Comparison of ENCODE assay signal across 8 mouse cellular contexts in the genomic region with DNA sequence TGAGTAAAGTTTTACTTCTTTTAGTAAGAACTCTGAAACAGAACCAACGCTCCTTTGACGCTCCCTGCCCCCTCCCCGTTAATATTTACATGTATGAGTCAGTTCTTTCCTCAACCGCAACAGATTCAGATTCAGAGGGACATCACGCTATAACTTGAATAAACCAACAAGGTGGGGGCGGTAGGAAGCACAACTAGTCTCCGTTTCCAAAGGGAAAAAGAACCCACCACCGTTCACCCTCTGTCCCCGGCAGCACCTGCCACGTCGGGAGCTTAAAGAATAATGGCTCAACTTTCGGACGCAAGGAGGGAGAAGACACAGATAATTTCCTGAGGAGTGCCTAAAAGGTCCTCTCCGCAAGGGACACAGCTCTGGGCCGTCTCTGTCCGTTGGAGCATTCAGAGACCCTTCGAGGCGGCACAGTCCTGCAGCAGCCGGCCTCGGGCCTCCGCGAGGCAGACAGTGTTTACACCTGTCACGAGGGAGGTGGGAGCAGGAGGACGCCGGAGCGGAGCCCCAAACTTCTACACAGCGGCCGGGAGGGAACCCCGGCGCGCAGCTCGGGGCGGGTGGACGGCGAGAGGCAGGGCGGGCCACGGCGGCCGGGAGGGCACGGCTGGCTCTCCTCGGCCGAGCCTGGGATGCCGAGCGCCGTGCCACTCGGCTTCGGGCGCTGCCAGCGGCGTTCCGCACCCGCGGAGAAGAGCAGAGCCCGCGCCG. TPM values are rescaled to one million over a fixed set of nuclear protein-coding genes. Genes with fewer than 3 reads are reported as not detected.
A peak's percentile ranks its signal among the peaks of the same experiment; 100 is the strongest.
DNase-seq lines count a peak whose midpoint lies in the region; ATAC-seq and TF ChIP-seq lines count a peak whose summit lies in the region.

No protein-coding gene starts in this region.

- peak overlapping the region; percentile 98 for H3K9ac ChIP-seq in liver, embryonic 13.5 days

- H3K27me3 ChIP-seq in liver, embryonic 13.5 days, result no peaks in the 10 kb centered on the region
- H3K27me3 ChIP-seq in myocyte (ENCODE audit: control insufficient read depth, insufficient read depth, insufficient read length), result peaks cover 5% of the 10 kb centered on the region

- H3ac ChIP-seq in myocyte (ENCODE audit: control insufficient read depth, insufficient read length), result peak overlapping the region; percentile 96

- peak overlapping the region; percentile 99 for H3K4me3 ChIP-seq in liver, embryonic 13.5 days (replicated peaks)
- peak overlapping the region; percentile 34 for H3K4me3 ChIP-seq in myocyte

- peak overlapping the region; percentile 96 for H3K27ac ChIP-seq in liver, embryonic 13.5 days

- H3K4me2 ChIP-seq in liver, embryonic 13.5 days, result peak overlapping the region; percentile 91
- peak overlapping the region; percentile 61 for H3K4me2 ChIP-seq in myocyte (ENCODE audit: low read depth)

- peak; percentile 42 for DNase-seq in right cerebral cortex, adult 18-20 months
- DNase-seq in right cerebral cortex, postnatal 25 days, result no peak
- DNase-seq in embryo, embryonic 10.5 days (ENCODE audit: low spot score), result peak; percentile 51
- DNase-seq in kidney, adult 8-10 months, result peak; percentile 33 to 51
- DNase-seq in liver, embryonic 13.5 days, result peak; percentile 47
- peak; percentile 67 for DNase-seq in testis, postnatal 10 days (ENCODE audit: low spot score)

- TF ChIP-seq POLR2A in myocyte (IDR thresholded peaks at IDR 0.05; ENCODE audit: insufficient read length, low read depth), result peak; percentile 3

- no peaks in the 10 kb centered on the region; the same call in 1 of the 2 replicates for H3K36me3 ChIP-seq in liver, embryonic 13.5 days
- H3K36me3 ChIP-seq in myocyte (ENCODE audit: control insufficient read depth, insufficient read depth), result no peaks in the 10 kb centered on the region

- ATAC-seq in granulocyte monocyte progenitor cell, adult 5-6 weeks (replicated peaks; ENCODE audit: poor library complexity, severe bottlenecking), result peak; percentile 25
- peak; percentile 62 for ATAC-seq in liver, embryonic 13.5 days (ENCODE audit: low read depth)

- peaks cover 14% of the 10 kb centered on the region for H3K4me1 ChIP-seq in liver, embryonic 13.5 days (replicated peaks)

- H3K9me3 ChIP-seq in liver, embryonic 13.5 days (replicated peaks), result no peaks in the 10 kb centered on the region

- 1% methylated on average over 53 of the region's 56 CpGs for WGBS in liver, embryonic 13.5 days (ENCODE audit: insufficient replicate concordance)

- H3K79me2 ChIP-seq in myocyte (ENCODE audit: control insufficient read depth, insufficient read depth), result peaks cover 50% of the 10 kb centered on the region

TF ChIP-seq in myocyte, 11 proteins besides CTCF, POLR2A, EP300 and RAD21:
- TF ChIP-seq MYOD1 (IDR thresholded peaks at IDR 0.05; ENCODE audit: control insufficient read depth in 1 of 3, insufficient read length in 2 of 3, low read depth in 2 of 3) (peak in 1 of 3 experiments; percentile 35), CEBPB (IDR thresholded peaks at IDR 0.05; ENCODE audit: insufficient read depth, poor library complexity, severe bottlenecking) (no peak), USF1 (IDR thresholded peaks at IDR 0.05; ENCODE audit: low read depth) (no peak), MYOG (IDR thresholded peaks at IDR 0.05; ENCODE audit: control insufficient read depth in 1 of 3, insufficient read depth in 1 of 3, insufficient read length in 2 of 3, low read depth in 2 of 3) (peak in 1 of 3 experiments; percentile 38), SRF (IDR thresholded peaks at IDR 0.05; ENCODE audit: control insufficient read depth, insufficient read length, low read depth) (no peak)
TF ChIP-seq in myocyte: peak in this region for 2.

RNA-seq across cellular contexts. Expression of gene Aftph, which starts 0.7 kb away (rescaled TPM):
- 47.8 and 58.4 TPM in 2 replicates for total RNA-seq in granulocyte monocyte progenitor cell, adult 5-6 weeks (2014; fragmentation: Nextera tagmentation)
- 44.6 and 50.5 TPM in 2 replicates for total RNA-seq in granulocyte monocyte progenitor cell, adult 5-6 weeks (2017)
- polyA plus RNA-seq in liver, embryonic 13.5 days (2015; fragmentation: Nextera tagmentation; extraction: Ambion mirVana), result 12.0 and 14.9 TPM in 2 replicates
- 7.6 TPM for polyA plus RNA-seq in myocyte (2012; fragmentation: generic; extraction: Trizol)
